Mouse (Mus musculus) kidney, postnatal 14 days (tissue): ENCODE results near the gene Tex33.
"Not testable (repeated sequence)": the region's sequence is repeated elsewhere in the genome, so short reads cannot be mapped to it uniquely, and the experiment has no call there.

Experiments
- DNase-seq: peaks from one replicate; pipeline ENCODE4 v3.0.0; 2022; ENCODE audit warnings: mixed read lengths

Tex33 gene

DNA sequence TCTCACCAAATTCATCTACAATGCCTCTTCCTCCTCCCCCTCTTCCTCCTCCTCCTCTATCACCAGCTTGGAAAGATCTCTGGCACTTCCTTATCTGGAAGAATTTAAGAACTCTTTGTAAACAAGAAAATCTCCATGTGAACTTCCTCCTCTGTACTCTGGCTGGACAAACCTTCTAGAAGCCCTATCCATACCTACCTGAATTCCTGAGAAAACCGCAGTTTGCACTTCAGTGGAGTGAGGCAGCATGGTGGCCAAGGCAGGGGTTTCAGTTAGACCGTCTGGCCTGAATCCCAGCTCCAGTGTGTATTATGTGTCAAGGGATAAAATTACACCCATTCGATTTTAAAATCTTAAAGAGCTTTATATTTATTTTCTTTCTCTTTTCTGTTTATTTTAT is 22.9 kb downstream of the Tex33 start:
- DNase-seq: no peak

DNA sequence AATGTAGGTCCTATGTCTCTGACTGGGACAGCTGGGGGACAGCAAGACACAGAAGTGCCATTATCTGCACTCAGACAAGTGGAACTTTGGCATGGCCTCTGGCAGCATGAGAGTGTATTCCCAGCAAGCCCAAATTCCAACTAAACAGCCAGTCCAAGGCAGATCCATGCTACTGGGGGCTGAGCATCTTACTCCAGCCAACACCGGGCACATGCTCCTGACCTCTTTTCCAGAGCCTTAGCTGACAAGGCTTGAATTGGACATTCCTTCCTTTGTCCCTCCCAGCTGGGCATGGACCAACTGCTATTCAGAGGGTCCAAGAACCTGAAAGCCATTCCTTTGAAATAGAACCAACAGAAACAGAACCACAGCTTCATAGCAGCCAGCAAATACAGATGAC is 26.1 kb downstream of the Tex33 start:
- no peak for DNase-seq

DNA sequence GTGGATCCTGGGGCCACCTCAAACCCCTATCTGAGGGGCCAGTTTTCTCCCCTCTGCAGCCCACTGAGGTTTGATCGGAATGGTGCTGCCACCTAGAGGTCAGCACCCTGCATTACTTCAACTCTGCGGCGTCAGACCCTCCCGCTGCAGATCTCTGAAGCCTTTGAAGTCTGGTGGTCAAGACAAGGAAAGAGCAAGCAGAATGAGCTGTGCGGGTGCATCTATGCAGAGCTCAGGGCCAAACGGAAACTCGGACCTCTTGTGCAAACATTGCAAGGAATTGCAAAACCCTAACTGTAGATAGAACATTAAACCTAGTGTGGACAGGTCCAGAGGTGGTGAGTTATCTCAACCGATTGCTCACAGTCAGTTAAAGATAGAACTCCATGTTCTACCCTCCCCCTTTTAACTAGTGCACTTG is 26.8 kb downstream of the Tex33 start:
- peak; percentile 34 for DNase-seq

DNA sequence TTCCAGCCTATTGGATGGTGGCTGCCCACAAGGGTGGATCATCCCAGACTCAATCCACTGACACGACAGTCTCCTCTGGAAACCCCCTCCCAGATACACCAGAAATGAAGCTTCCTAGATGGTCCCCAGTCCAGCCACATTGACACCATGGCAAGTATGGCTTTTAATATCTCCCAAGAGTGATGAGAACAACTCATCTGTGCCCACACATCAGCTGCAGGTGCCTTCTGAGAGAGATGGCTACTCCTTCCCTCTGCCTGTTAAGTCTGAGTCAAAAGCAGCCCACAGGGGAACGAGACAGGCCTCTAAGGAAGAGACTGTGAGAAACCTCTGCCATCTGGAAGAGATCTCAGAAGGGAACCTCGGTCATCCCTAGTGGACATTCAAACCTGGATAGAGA is 27.9 kb downstream of the Tex33 start:
- no peak for DNase-seq

DNA sequence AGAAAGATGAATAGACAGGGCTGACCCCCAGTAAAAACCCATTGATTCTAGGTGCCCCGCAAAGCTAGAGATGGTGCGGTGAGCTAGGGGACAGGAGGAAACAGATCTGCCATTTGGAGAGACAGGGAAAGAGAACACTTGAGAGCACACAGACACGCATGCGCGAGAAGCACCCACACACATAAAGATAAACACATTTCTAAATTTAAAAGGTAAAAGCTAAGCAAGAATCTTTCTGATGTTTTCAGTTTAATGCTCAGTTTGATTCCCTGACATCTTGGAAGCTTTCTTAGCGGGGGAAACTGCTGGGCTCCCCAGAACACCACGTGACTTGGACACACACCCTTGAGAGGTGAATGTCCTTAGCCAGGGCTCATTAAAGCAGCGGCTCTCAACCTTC is 28.8 kb downstream of the Tex33 start:
- DNase-seq: no peak

DNA sequence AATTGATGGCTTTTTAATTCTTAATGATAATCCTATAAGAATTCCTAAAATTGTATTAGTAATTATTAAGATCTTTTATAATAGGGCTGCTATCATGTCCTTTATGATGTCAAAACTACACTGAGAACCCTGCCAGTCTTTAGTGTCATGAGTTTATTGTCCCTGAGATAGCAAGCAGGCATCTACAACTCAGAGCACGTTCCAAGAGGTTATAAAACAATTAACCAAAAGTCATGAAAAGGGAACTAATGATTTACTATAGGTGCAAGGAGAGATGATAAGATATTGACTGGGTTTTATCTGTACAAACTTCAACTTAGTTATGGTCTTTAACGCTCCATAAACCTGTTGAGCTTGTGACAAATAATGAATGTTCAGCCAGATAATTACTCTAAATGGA is 29.8 kb downstream of the Tex33 start:
- DNase-seq: no peak

DNA sequence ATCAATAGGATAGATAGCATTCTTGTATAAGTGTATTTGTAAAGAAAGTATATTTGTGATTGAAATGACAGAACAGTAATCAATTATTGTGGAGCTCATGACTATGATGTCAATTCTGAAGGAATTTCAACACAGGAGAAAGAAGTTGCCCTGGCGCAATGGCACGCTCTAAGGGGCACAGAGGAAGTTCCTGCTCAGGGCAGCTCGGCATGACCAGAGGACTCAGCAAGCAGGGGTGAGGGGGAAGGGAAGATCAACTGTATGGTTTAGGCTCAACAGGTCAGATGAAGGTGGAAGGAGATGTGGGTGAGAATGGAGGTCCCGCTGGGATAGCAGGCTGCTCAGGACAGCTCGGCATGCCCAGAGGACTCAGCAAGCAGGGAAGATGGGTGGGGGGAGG is 40.2 kb downstream of the Tex33 start:
- no peak for DNase-seq

DNA sequence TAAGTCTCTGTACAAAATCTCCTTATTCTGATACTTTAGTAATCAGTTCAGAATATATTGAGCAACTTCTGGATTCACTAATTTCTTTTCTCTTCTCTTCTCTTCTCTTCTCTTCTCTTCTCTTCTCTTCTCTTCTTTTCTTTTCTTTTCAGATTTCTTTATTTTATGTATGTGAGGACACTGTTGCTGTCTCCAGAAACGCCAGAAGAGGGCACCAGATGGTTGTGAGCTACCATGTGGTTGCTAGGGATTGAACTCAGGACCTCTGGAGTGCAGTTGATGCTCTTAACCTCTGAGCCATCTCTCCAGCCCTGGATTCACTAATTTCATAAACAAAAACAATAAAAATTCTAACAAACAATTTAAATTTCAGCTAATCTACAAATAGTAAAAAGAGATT is 40.8 kb downstream of the Tex33 start:
- peak; percentile 64 for DNase-seq

DNA sequence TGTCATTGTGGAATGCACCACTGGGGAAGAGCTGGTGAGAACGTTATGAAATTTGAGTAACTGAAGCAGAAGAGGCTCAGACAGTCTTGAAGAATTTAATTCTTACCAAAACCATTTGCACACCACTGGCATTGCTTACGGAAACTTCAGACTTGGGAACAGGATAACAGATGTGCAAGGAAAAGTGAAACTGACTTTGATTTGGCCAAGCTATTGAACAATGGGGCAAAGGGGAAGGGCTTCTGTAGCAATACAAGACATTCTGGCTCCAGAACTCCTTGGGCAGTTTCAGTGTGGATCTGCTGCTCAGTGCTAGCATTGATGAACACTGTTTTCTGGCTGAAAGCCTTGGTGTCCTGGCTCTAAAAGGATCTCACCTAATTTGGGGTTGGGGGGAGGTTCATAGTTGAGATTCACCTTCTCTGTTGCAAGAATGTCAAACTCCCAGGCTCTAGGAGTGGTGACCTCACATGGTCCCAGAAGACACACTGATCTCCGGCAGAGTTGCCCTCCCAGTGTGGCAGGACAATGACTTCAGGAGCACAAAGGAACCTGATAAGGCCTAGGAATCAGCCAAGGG is 44.0 kb downstream of the Tex33 start:
- DNase-seq: no peak

DNA sequence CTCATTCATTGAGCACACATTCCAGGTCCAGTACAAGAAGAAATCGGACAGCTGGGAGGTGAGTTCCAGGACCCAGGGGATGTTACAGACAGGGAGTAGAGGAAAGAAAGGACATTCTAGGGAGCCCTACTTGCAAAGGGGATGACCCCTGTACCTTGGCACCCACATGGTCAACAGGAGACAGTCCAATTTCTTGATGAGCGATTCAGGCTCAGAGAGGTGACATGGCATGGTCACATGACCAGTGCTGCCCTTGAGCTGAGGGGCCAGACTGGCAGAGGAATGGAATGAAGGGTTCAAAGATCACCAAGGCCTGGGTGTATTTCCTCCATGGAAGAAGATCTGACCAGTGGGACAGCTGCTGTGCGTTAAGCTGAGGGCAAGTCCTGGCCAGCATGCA is 51.1 kb downstream of the Tex33 start:
- DNase-seq: peak; percentile 32

DNA sequence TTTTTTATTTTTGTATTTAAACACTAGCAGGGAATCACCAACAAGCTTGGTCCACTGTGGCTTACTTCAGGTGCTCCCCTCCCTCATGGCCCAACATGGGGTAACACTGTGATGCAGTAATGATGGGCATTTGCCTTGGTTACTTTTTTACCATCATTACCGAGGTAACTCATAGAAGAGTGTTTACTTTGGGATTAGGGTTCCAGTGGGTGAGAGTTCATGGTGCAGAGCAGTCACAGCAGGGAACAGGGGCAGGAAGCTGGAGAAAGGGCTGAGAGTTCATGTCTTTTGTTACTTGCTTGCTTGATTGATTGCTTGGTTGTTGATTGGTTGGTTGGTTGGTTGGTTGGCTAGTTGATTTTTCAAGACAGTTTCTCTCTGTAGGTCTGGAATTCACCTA is 52.0 kb downstream of the Tex33 start:
- no peak for DNase-seq

DNA sequence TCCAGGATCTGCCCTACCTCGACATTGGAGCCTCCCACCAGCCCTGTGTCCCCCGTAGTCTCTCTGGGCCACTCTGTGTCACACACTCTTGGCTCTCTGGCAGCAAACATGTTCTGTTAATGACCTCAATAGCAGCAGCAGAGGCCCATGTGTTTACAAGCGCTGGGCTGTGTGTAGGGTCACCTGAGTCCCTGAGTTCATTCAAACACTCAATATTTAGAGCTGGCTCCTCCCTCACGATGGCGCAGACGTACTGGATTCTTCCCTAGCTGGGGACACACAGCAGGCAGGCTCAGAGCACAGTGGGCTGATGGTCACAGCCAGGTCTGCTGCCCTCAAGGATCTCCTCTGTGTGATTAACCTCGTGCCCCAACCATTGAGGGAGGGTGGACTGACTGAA is 54.8 kb downstream of the Tex33 start:
- DNase-seq: not testable (repeated sequence)

DNA sequence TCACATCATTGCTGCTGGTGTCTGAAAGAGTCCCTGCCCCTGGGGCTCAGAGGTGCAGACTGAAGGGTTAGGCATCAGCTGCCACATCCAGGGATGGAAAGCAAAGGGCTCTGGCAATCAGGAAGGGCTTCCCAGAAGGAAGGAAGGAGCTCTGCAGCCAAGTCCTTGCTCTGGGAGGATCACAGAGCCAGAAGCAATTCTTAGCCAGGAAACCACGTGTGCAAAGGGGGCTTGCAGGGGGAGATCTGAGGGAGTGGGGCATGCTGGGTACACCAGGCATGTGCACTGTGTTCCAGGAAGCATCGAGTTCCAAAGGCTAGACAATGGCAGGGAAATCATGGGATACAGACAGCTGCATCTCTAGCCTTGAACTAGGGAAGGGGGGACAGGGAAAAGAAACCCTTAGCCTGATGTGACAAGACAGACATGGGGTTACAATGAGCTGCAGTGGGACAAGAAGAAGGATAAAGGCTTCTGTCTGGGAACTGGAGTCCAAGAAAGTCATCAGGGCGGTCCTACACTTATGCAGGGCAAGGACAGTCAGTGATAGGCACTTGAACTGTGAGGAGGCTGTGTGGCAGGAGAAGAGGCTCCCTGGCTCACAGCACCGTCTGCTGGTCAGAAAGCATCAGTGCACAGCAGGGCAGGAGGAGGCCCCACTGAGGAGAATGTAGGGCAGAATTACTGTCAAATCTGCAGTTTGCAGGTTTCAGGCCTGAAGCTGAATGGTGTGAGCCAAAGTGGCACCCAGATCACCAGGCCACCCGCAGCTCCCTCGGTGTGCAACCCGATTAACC is 55.9 kb downstream of the Tex33 start:
- peak; percentile 61 for DNase-seq

DNA sequence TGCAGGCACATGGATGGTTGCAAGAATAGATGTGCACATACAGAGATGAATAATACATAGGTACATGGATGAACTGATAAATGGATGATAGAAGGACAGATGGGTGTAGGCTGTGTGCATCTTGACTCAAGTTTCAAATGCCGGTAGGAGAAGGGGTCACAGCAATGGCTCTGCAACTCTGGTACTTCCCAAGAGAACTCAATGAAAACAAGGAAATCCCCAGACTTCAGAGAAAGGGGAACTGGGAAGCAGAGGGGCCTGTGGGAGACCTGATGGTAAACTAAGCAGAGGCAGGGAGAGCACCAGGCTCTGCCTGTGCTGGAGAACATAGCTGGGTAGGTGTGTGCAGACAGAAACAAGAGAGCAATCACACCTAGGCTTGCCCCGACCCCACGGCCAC is 61.3 kb downstream of the Tex33 start:
- DNase-seq: no peak

DNA sequence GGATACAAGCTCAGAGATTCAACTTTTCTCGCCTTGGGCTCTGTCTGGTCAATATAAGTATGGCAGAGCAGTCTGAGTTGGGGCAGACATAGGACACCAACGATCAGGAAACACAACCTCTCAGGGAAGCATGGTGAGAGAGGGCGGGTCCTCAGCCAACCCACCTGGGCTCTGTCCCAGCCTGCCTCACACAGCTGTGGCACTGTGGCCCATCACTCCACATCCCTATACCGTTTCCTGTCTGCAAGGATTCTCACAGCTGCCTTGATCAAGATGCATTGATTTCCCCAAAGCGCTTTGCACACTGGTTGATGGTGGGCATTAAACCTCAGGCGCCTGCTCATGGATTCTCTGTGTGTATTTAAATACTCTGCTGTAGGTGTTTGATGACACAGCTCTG is 62.7 kb downstream of the Tex33 start:
- DNase-seq: no peak

DNA sequence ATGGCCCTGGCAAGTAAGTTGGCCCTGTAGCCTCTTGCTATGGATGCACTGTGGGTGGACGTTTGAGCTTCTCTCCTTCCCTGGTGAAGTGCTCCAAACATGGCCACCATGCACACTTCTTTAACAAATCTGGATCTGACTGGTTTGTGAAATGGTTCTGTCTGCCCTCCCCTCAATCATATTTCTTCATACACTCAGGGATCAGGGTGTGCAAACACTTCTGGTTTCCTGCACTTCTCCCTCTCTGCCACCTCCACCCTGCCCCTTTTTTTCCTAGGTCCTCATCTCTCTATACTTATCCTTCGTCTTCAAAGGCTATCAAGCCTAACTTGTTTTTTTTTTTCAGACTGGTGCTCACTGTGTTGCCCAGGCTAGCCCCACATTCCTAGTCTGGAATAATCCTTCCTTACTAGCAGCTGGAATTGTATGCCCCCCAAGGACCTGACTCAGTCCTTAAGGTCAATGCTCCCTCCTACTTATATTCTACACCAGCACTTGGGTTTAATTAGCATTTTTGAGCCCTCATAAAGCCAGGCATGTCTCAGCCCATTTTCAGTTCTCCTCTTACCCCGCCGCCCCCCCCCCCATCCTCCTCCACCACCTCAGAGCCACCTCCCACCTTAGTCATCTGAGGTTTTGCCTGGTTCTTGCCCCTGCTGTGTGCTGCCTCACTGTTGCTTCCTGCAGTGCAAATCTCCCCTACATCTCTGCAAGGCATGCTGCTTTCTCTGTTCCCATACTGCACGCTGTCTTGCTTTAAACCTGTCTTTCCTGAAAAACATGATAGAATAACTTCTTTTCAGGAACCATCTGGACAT is 64.0 kb downstream of the Tex33 start:
- no peak for DNase-seq

DNA sequence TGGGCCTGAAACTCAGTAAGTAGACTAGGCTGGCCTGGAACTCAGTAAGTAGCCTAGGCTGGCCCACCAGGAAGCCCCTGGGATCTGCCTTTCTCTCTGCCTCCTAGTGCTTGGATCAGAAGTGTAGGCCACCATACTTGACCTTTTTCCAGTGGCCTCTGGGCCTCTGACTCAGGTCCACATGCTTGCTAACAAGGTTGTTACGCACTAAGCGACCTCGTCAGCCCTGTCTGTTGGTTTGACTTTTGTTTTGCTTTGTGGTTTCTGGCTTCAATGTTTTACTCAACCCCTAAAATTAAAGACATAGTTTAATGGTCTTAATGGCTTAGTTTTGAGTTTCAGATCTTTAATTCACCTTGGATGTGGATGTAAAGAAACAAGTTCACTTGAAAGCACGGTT is 65.0 kb downstream of the Tex33 start:
- DNase-seq: no peak

DNA sequence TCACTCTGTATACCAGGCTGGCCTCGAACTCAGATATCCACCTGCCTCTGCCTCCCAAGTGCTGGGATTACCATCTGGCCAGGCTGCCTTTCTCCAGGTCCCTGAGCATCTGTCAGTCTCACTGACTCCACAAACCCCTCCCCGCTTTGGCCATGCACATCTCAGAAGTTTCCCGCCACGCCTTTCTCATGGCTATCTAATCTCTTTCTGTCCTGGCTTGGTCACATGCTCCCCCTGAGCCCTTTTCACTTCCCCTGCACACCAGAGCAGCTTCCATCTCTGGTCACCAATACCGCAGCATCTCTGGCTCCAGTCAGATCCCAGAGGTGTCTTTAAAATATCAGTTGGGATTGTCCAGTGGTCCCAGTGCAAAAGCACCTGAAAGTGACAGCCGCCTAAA is 65.7 kb downstream of the Tex33 start:
- not testable (repeated sequence) for DNase-seq

DNA sequence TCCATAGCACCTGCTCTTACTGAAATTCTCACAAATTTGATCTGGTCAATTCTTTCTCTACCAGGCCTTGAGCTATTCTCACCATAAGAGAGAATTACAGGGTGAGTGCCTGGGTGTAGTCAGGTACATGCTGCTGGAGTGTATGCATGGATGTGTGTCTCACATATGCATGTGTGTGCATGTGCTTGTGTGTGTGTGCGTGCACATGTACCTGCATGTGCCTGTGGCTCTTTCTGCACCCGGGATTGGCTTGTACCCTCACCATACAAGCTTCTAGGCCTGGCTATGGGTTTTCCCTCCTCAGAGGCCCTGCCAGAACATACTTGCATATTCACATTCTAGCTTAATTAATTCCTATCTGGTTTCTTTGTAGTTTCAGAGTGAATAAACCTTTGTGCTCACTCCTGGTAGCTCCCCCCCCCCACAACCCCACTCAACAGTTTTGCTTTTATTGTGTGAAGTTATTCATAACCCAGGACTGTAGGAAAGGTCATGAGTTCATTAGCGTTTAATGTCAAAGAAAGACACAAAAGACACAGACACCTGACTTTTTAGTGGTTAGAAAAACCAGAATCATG is 67.1 kb downstream of the Tex33 start:
- no peak for DNase-seq
